Mouse (Mus musculus) lung, adult 2 months (tissue): Measurements from ENCODE around the gene Sox18.

Experiments
- CTCF ChIP-seq: fragments of 200-500 bp; IDR thresholded peaks from 2 replicates; pipeline ENCODE4 v1.5.1; 2011; ENCODE audit warnings: mild to moderate bottlenecking, low read length, control low read depth; ENCODE audit not compliant: insufficient read depth
- POLR2A ChIP-seq: fragments of 200-500 bp; IDR thresholded peaks from 2 replicates; pipeline ENCODE4 v1.6.1; 2011; ENCODE audit warnings: low read depth, mild to moderate bottlenecking, control low read depth, low read length, borderline replicate concordance; ENCODE audit errors: extremely low read depth

DNA sequence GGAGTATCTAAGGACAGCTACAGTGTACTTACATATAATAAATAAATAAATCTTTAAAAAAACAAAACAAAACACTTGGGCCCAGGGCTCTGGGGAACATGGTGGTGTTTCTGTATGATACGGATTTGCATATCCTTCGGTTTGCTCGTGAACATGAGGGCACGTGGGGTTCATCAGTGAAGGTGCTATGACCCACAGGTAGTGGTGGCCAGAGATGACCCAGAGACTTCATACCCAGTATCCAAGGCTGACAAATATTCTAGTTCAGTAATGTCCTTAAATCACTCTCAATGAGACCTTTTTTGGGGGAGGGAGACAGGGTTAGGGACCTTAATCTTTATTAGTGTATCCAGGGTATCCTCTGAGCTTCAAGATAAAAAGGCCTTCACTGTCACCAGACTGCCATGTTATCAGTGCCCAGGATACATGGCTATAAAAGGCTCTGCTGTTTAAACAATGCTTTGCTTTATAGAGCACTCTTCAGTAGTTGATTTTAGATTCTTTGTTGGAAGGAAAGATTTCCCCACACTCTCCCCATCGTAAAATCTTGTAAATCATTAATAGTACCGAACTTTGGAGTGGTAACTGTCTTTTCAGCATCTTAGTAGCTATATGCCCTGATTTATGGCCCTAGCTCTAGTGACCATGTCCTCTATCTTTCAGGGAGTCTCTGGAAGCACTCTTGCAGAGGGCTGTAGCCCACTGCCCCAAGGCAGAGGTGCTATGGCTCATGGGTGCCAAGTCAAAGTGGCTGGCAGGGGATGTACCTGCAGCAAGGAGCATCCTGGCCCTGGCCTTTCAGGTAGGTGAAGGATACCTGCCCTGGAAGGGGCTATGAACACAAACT is 24.6 kb downstream of the Sox18 start:
- no peak for TF ChIP-seq POLR2A
- no peak for TF ChIP-seq CTCF
